Mouse (Mus musculus) heart, embryonic 15.5 days (tissue): ENCODE measurements around the gene Clta. TPM values are rescaled to one million over a fixed set of nuclear protein-coding genes. Genes with fewer than 3 reads are reported as not detected.
A peak's percentile ranks its signal among the peaks of the same experiment; 100 is the strongest.

Source experiments
- ATAC-seq: fragments of 200-750 bp; cut with Nextera tagmentation; replicated peaks from 2 replicates; pipeline ENCODE4 v1.8.0; 2017; ENCODE audit warnings: low read depth, moderate TSS enrichment; ENCODE audit not compliant: insufficient number of reproducible peaks, insufficient read depth, low FRiP score
- H3K27ac ChIP-seq: fragments of 300-500 bp; sonication (generic); 2 replicates; pipeline ENCODE4 v1.5.1; 2015; ENCODE audit warnings: mild to moderate bottlenecking, inconsistent platforms
- H3K27me3 ChIP-seq: fragments of 300-500 bp; sonication (generic); 2 replicates; pipeline ENCODE4 v1.6.1; 2015; ENCODE audit warnings: inconsistent platforms
- H3K36me3 ChIP-seq: fragments of 300-500 bp; sonication (generic); 2 replicates; pipeline ENCODE4 v1.6.1; 2015; ENCODE audit warnings: mild to moderate bottlenecking, inconsistent platforms
- H3K4me1 ChIP-seq: fragments of 300-500 bp; sonication (generic); replicated peaks from 2 replicates; pipeline ENCODE4 v1.6.1; 2015; ENCODE audit warnings: inconsistent platforms
- H3K4me2 ChIP-seq: fragments of 300-500 bp; sonication (generic); 2 replicates; pipeline ENCODE4 v1.6.1; 2015; ENCODE audit warnings: inconsistent platforms, mild to moderate bottlenecking, moderate library complexity
- H3K4me3 ChIP-seq: fragments of 300-500 bp; sonication (generic); 2 replicates; pipeline ENCODE4 v1.5.1; 2015; ENCODE audit warnings: mild to moderate bottlenecking, inconsistent platforms
- H3K9ac ChIP-seq: fragments of 300-500 bp; sonication (generic); 2 replicates; pipeline ENCODE4 v1.6.1; 2015; ENCODE audit warnings: mild to moderate bottlenecking, inconsistent platforms
- H3K9me3 ChIP-seq: fragments of 300-500 bp; sonication (generic); replicated peaks from 2 replicates; pipeline ENCODE4 v1.6.1; 2016; ENCODE audit warnings: inconsistent platforms
- WGBS: fragments of 180-500 bp; shearing (Covaris S2); methylation state at CpG from one replicate; pipeline ENCODE4 v1.1.7; 2015; ENCODE audit warnings: mixed read lengths; 5-methylcytosine and 5-hydroxymethylcytosine counted together
- polyA plus RNA-seq: library from polyadenylated mRNA; unstranded; fragments of >200 nt; fragmentation: Nextera tagmentation; extraction: Ambion mirVana; gene quantifications from 2 replicates; pipeline ENCODE4 v1.2.1, GENCODE M21; 2015

The Clta gene
- polyA plus RNA-seq, 1 experiment from 2014 or later = 130 TPM

DNA sequence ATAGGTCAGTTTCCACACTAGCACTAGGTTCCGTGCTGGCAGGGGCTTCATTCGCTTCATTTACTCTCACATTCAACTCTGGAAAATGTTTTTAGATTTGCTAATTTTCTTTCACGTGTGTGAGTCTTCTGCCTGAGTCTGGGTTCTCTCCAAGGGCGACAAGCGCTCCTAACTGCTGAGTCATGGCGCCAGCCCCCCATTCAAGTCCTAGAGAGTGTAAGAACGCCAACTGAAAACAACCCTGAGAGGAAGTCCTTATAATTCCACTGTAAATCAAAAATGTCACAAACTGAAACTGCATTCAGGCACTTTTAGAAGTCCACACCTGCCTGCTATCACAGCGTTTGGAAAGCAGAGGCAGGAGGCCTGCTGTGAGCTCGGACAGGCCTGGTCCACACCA lies 57.8 kb downstream of the Clta start:
- Histone ChIP-seq H3K4me3 (no peak overlapping the region), H3K9ac (no peak overlapping the region), H3K27me3 (no peaks in the 10 kb centered on the region), H3K36me3 (peaks cover 22% of the 10 kb centered on the region), H3K4me2 (no peak overlapping the region), H3K27ac (no peak overlapping the region), H3K4me1 (peaks cover 8% of the 10 kb centered on the region), H3K9me3 (no peaks in the 10 kb centered on the region)
- 70% methylated on average over 9 of the region's 9 CpGs for WGBS
- no peak for ATAC-seq

GRCm38 (mm10) chr4:44062816-44063215 lies 58.6 kb downstream of the Clta start:
- 87% methylated on average over 14 of the region's 14 CpGs for WGBS

DNA sequence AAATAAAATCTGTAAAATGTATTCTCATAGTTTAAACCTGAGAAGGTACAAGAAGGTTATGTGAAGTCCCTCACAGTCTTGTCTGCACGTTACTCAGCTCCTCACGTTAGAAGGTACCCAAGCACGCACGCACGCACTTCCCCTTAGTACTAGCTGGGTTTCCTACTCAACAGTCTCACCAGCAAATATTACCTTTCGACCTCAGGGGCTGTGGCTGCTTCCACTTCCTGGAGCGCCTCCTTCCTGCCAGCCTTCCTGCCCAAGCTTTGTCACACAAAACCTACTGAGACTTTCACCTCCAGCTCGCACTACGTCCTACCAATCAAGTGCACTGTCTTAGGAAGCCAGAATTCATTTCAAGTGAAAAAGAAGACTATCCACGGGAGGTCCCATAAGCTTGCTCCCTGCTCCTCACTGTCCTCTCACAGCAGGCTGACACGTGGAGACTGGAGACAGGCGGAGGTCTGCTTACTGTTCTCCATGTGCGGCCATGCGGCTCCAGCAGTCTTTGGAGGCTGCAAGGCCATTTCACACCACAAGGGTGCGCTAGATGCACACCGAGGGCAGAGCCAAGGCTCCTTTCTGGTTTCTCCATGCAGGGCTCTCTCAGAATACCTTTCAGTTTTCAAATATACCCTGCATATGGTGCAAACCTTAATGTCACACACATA lies 61.2 kb downstream of the Clta start:
- Histone ChIP-seq H3K4me1 (peaks cover 31% of the 10 kb centered on the region), H3K4me3 (no peak overlapping the region; the same call in 1 of the 2 replicates), H3K9me3 (no peaks in the 10 kb centered on the region), H3K27ac (peak overlapping the region; percentile 37; the same call in 1 of the 2 replicates), H3K9ac (no peak overlapping the region), H3K4me2 (peak overlapping the region; percentile 42), H3K36me3 (peaks cover 10% of the 10 kb centered on the region), H3K27me3 (no peaks in the 10 kb centered on the region)
- ATAC-seq = peak; percentile 76
- 31% methylated on average over 16 of the region's 16 CpGs for WGBS

More at GRCm38 (mm10) chr4:44062816-44063215, 58.6 kb downstream of the Clta start:
- Histone ChIP-seq H3K4me2 (no peak overlapping the region), H3K9me3 (no peaks in the 10 kb centered on the region), H3K4me3 (no peak overlapping the region), H3K27me3 (no peaks in the 10 kb centered on the region), H3K27ac (no peak overlapping the region), H3K9ac (no peak overlapping the region), H3K4me1 (peaks cover 11% of the 10 kb centered on the region), H3K36me3 (peaks cover 22% of the 10 kb centered on the region)
- ATAC-seq = no peak

GRCm38 (mm10) chr4:44066891-44067290 lies 62.6 kb downstream of the Clta start:
- Histone ChIP-seq H3K4me1 (peaks cover 37% of the 10 kb centered on the region), H3K4me2 (no peak overlapping the region), H3K4me3 (no peak overlapping the region), H3K9ac (no peak overlapping the region), H3K9me3 (no peaks in the 10 kb centered on the region), H3K27ac (no peak overlapping the region), H3K27me3 (no peaks in the 10 kb centered on the region), H3K36me3 (peaks cover 10% of the 10 kb centered on the region)
- ATAC-seq = no peak
- 74% methylated on average over 6 of the region's 6 CpGs for WGBS

- no peak for ATAC-seq
- no peaks in the 10 kb centered on the region for H3K36me3 ChIP-seq
- peak overlapping the region; percentile 67 for H3K27ac ChIP-seq
- no peaks in the 10 kb centered on the region for H3K9me3 ChIP-seq
- H3K4me2 ChIP-seq = peak overlapping the region; percentile 47
- H3K4me3 ChIP-seq = peak overlapping the region; percentile 17
- H3K9ac ChIP-seq = 0 out of 2 replicates have a peak overlapping the region, but pooled peaks have one; percentile 2
- peaks cover 44% of the 10 kb centered on the region for H3K4me1 ChIP-seq
- no peaks in the 10 kb centered on the region for H3K27me3 ChIP-seq
- WGBS = 38% methylated on average over 9 of the region's 9 CpGs
Measured at GRCm38 (mm10) chr4:44068736-44069135, 64.5 kb downstream of the Clta start.

DNA sequence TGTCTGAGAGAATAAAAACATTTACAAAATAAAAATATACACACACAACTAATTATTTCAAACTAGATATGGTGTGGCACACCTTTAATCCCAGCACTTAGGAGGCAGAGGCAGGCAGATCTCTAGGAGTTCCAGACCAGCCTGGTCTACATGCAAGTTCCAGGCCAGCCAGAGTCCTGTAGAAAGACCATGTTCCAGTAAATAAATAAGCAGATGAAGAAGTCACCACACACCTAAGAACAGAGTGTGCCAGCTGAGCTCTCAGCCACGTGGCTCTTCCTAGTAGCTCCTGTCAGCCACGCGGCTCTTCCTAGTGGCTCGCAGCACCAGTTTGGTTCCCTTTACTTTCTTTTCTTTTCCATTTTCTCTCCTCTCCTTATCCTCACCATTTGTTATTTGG lies 65.2 kb downstream of the Clta start:
- WGBS = 95% methylated on average over 4 of the region's 4 CpGs
- peaks cover 44% of the 10 kb centered on the region for H3K4me1 ChIP-seq
- no peak overlapping the region; the same call in 1 of the 2 replicates for H3K4me2 ChIP-seq
- H3K4me3 ChIP-seq = no peak overlapping the region
- H3K9ac ChIP-seq = no peak overlapping the region
- no peaks in the 10 kb centered on the region for H3K9me3 ChIP-seq
- no peaks in the 10 kb centered on the region for H3K36me3 ChIP-seq
- H3K27me3 ChIP-seq = no peaks in the 10 kb centered on the region
- ATAC-seq = no peak
- H3K27ac ChIP-seq = peak overlapping the region; percentile 29; the same call in 1 of the 2 replicates

- Histone ChIP-seq H3K4me2 (peak overlapping the region; percentile 81), H3K27me3 (no peaks in the 10 kb centered on the region), H3K4me1 (peaks cover 40% of the 10 kb centered on the region), H3K27ac (peak overlapping the region; percentile 96), H3K9ac (peak overlapping the region; percentile 85; the same call in 1 of the 2 replicates), H3K4me3 (peak overlapping the region; percentile 85), H3K9me3 (no peaks in the 10 kb centered on the region), H3K36me3 (no peaks in the 10 kb centered on the region)
- ATAC-seq = no peak
- WGBS = 64% methylated on average over 4 of the region's 4 CpGs
Measured at GRCm38 (mm10) chr4:44070641-44071040, 66.4 kb downstream of the Clta start.

DNA sequence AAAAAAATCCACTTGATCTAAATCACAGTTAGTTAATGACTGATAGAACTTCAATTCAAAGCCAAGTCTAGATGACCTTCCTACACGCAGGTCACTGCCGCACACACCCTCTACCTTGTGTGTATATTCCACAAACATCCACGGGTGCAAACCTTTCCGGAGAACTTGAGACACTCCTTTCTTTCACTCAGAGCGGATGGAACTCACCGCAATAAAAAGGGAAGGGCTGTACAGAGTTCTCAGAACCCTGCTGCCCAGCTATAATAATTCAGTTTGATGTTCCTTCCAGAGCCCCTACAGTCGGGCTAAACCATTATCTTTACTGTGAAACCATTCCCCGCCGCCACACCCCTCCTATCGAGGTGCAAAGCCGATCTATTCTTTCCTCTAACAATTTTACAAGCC lies 67.5 kb downstream of the Clta start:
- H3K27ac ChIP-seq = peak overlapping the region; percentile 96
- H3K9ac ChIP-seq = peak overlapping the region; percentile 85
- peak; percentile 7; the same call in 1 of the 2 replicates for ATAC-seq
- peaks cover 40% of the 10 kb centered on the region for H3K4me1 ChIP-seq
- no peaks in the 10 kb centered on the region for H3K36me3 ChIP-seq
- H3K4me2 ChIP-seq = peak overlapping the region; percentile 81
- 3% methylated on average over 11 of the region's 11 CpGs for WGBS
- H3K27me3 ChIP-seq = no peaks in the 10 kb centered on the region
- H3K9me3 ChIP-seq = no peaks in the 10 kb centered on the region
- H3K4me3 ChIP-seq = peak overlapping the region; percentile 85

DNA sequence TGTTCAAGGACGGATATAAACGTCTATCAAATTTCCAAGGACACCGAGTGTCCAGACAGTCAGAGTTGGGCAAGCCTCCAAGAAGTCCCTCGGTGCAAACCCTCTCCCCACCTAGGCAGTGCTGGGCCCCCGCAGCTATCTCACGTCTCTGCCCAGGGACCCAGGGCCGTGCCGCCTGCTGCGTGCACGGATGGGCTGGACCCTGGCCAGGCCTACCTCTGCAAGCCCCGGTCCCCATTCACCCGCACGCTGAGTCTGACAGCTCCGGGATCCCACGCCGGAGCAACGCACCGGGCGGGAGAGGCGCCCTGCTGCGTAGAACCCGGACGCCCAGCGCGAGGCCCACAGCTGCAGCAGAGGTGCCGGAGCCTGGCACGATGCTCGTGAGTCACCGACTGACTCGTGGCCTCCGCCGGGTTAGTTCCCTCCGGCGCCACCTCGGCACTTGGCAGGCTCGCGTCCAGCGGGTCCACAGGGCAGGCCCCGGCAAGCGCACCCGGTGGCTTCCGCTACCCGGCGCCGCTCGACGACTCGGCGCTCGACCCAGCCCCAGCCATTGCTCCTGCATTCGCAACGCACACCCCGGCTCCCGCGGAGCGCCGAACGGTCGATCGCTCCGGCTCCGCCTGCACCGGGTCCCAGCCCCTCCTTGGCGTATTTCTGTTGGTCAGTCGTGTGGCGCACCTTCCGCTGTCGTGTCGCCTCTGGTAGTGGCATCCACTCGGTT lies 68.1 kb downstream of the Clta start:
- H3K9ac ChIP-seq = peak overlapping the region; percentile 85
- WGBS = under 1% methylated on average over 67 of the region's 70 CpGs
- peak overlapping the region; percentile 81 for H3K4me2 ChIP-seq
- peak overlapping the region; percentile 96 for H3K27ac ChIP-seq
- H3K4me1 ChIP-seq = peaks cover 38% of the 10 kb centered on the region
- peak; percentile 96 for ATAC-seq
- no peaks in the 10 kb centered on the region for H3K36me3 ChIP-seq
- peak overlapping the region; percentile 85 for H3K4me3 ChIP-seq
- no peaks in the 10 kb centered on the region for H3K9me3 ChIP-seq
- no peaks in the 10 kb centered on the region for H3K27me3 ChIP-seq

DNA sequence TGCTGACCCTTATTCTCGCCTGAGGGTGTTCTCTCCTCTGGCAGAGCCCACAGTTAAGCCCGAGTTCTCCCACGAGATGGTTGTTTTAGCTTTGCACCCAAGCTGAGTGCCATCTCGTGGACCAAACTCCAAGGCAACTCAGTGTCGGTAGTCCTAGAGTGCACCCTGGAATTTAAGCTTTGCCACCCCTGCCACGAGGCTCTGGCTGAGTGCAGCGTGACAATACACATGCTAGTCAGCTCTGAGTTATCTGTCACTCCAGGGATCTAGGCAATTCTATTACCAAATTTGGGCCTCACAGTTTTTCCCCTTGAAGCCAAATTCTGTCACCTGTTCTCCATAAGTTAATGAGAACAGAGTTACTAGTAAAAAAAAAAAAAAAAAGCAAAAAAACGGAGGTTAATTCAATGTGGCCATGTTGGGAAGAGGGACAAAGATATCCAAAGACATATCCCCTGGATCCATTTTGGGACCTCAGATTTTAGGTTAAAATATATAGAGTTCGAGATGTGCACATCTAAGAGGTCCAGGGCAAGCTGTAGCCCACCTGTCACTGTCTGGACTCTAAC lies 68.7 kb downstream of the Clta start:
- Histone ChIP-seq H3K4me3 (peak overlapping the region; percentile 85), H3K36me3 (no peaks in the 10 kb centered on the region), H3K9me3 (no peaks in the 10 kb centered on the region), H3K9ac (peak overlapping the region; percentile 85), H3K27ac (peak overlapping the region; percentile 96), H3K27me3 (no peaks in the 10 kb centered on the region), H3K4me1 (peaks cover 32% of the 10 kb centered on the region), H3K4me2 (peak overlapping the region; percentile 81)
- WGBS = 10% methylated on average over 9 of the region's 9 CpGs
- ATAC-seq = peak; percentile 40

DNA sequence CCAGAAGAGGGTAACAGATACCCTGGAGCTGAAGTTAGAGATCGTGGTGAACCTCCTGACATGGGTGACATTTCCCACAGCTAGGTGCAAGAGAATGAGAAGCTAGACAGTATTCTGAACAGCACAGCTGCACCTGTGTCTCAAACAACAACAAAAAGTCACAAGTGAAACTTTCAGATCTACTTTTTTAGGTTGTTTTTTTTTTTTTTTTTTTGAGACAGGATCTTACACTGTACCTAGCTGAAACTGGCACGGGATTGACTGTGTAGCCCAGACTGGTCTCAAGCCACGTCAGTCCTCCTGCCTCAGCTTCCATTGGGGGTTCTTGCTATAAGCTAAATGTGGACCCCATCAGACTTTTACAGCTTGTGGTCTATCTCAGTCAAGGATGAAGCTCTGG lies 69.5 kb downstream of the Clta start:
- Histone ChIP-seq H3K27me3 (no peaks in the 10 kb centered on the region), H3K4me1 (peaks cover 26% of the 10 kb centered on the region), H3K9me3 (no peaks in the 10 kb centered on the region), H3K27ac (no peak overlapping the region), H3K36me3 (no peaks in the 10 kb centered on the region), H3K4me2 (no peak overlapping the region), H3K9ac (no peak overlapping the region), H3K4me3 (no peak overlapping the region)
- 85% methylated on average over 3 of the region's 3 CpGs for WGBS
- no peak for ATAC-seq
